Mouse (Mus musculus): ENCODE results near the gene Zscan25. TPM values are rescaled to one million over a fixed set of nuclear protein-coding genes. Genes with fewer than 3 reads are reported as not detected.
"Not testable (repeated sequence)": the region's sequence is repeated elsewhere in the genome, so short reads cannot be mapped to it uniquely, and the experiment has no call there.

The Zscan25 gene
- polyA plus RNA-seq, 1 experiment from 2014 or later: 0.61 TPM

- no peak for ATAC-seq (ENCODE audit: insufficient number of reproducible peaks, low FRiP score, low TSS enrichment, low read depth)
- Histone ChIP-seq H3K27ac (replicated peaks) (no peak overlapping the region), H3K4me2 (replicated peaks) (no peak overlapping the region), H3K9ac (no peak overlapping the region), H3K36me3 (no peaks in the 10 kb centered on the region), H3K27me3 (no peaks in the 10 kb centered on the region), H3K4me1 (no peaks in the 10 kb centered on the region), H3K4me3 (replicated peaks) (no peak overlapping the region), H3K9me3 (replicated peaks) (no peaks in the 10 kb centered on the region)
Measured at GRCm38 (mm10) chr5:145300469-145300868, 20.2 kb downstream of the Zscan25 start.

GRCm38 (mm10) chr5:145301796-145302195 lies 21.5 kb downstream of the Zscan25 start:
- not testable (repeated sequence) for H3K9ac ChIP-seq; H3K4me2 ChIP-seq (replicated peaks); H3K4me3 ChIP-seq (replicated peaks); H3K4me1 ChIP-seq; H3K27ac ChIP-seq (replicated peaks); ATAC-seq (ENCODE audit: insufficient number of reproducible peaks, low FRiP score, low TSS enrichment, low read depth); H3K27me3 ChIP-seq; H3K9me3 ChIP-seq (replicated peaks); H3K36me3 ChIP-seq
- WGBS: 73% methylated on average over 4 of the region's 4 CpGs

GRCm38 (mm10) chr5:145302424-145302823 lies 22.1 kb downstream of the Zscan25 start:
- Histone ChIP-seq H3K27ac (replicated peaks) (no peak overlapping the region), H3K9me3 (replicated peaks) (no peaks in the 10 kb centered on the region), H3K27me3 (no peaks in the 10 kb centered on the region), H3K9ac (no peak overlapping the region), H3K4me1 (no peaks in the 10 kb centered on the region), H3K4me2 (replicated peaks) (no peak overlapping the region), H3K4me3 (replicated peaks) (no peak overlapping the region), H3K36me3 (no peaks in the 10 kb centered on the region)
- WGBS: 77% methylated on average over 1 of the region's 1 CpGs
- ATAC-seq (ENCODE audit: insufficient number of reproducible peaks, low FRiP score, low TSS enrichment, low read depth): no peak

GRCm38 (mm10) chr5:145306953-145307352 lies 26.7 kb downstream of the Zscan25 start:
- not testable (repeated sequence) for H3K27me3 ChIP-seq; H3K36me3 ChIP-seq; H3K27ac ChIP-seq (replicated peaks); ATAC-seq (ENCODE audit: insufficient number of reproducible peaks, low FRiP score, low TSS enrichment, low read depth); H3K4me3 ChIP-seq (replicated peaks); H3K9me3 ChIP-seq (replicated peaks); H3K9ac ChIP-seq; H3K4me1 ChIP-seq; H3K4me2 ChIP-seq (replicated peaks)
- 88% methylated on average over 4 of the region's 4 CpGs for WGBS

GRCm38 (mm10) chr5:145307811-145308210 lies 27.5 kb downstream of the Zscan25 start:
- H3K27me3 ChIP-seq; ATAC-seq (ENCODE audit: insufficient number of reproducible peaks, low FRiP score, low TSS enrichment, low read depth); H3K9ac ChIP-seq; H3K27ac ChIP-seq (replicated peaks); H3K9me3 ChIP-seq (replicated peaks); H3K4me3 ChIP-seq (replicated peaks); H3K36me3 ChIP-seq; H3K4me2 ChIP-seq (replicated peaks); H3K4me1 ChIP-seq: not testable (repeated sequence)
- 88% methylated on average over 3 of the region's 3 CpGs for WGBS

- Histone ChIP-seq H3K4me2 (replicated peaks) (no peak overlapping the region), H3K36me3 (no peaks in the 10 kb centered on the region), H3K27me3 (no peaks in the 10 kb centered on the region), H3K4me3 (replicated peaks) (no peak overlapping the region), H3K27ac (replicated peaks) (no peak overlapping the region), H3K4me1 (no peaks in the 10 kb centered on the region), H3K9me3 (replicated peaks) (peaks cover 4% of the 10 kb centered on the region; the same call in 1 of the 2 replicates), H3K9ac (no peak overlapping the region)
- ATAC-seq (ENCODE audit: insufficient number of reproducible peaks, low FRiP score, low TSS enrichment, low read depth): no peak
Measured at GRCm38 (mm10) chr5:145313845-145314244, 33.5 kb downstream of the Zscan25 start.

- H3K9ac ChIP-seq: no peak overlapping the region
- no peaks in the 10 kb centered on the region for H3K27me3 ChIP-seq
- no peak overlapping the region for H3K27ac ChIP-seq (replicated peaks)
- no peak for ATAC-seq (ENCODE audit: insufficient number of reproducible peaks, low FRiP score, low TSS enrichment, low read depth)
- H3K9me3 ChIP-seq (replicated peaks): peaks cover 4% of the 10 kb centered on the region; the same call in 1 of the 2 replicates
- 76% methylated on average over 1 of the region's 1 CpGs for WGBS
- H3K36me3 ChIP-seq: no peaks in the 10 kb centered on the region
- H3K4me1 ChIP-seq: no peaks in the 10 kb centered on the region
- no peak overlapping the region for H3K4me3 ChIP-seq (replicated peaks)
- no peak overlapping the region for H3K4me2 ChIP-seq (replicated peaks)
Measured at GRCm38 (mm10) chr5:145317141-145317540, 36.8 kb downstream of the Zscan25 start.

GRCm38 (mm10) chr5:145338756-145339155 lies 58.5 kb downstream of the Zscan25 start:
- H3K36me3 ChIP-seq; H3K4me3 ChIP-seq (replicated peaks); H3K4me1 ChIP-seq; ATAC-seq (ENCODE audit: insufficient number of reproducible peaks, low FRiP score, low TSS enrichment, low read depth); H3K9me3 ChIP-seq (replicated peaks); H3K4me2 ChIP-seq (replicated peaks); H3K27me3 ChIP-seq; H3K27ac ChIP-seq (replicated peaks); H3K9ac ChIP-seq: not testable (repeated sequence)

Other genes with a start within 250 kb of the Zscan25 start
- not detected in 2 replicates for gene Gm4871, start 247.7 kb upstream of the Zscan25 start, polyA plus RNA-seq (2015; fragmentation: Nextera tagmentation; extraction: Ambion mirVana)
- gene 1700018F24Rik, start 237.5 kb upstream of the Zscan25 start, polyA plus RNA-seq (2015; fragmentation: Nextera tagmentation; extraction: Ambion mirVana): 0.14 and 0.15 TPM in 2 replicates
- 143 and 147 TPM in 2 replicates for gene Arpc1a, start 196.7 kb upstream of the Zscan25 start, polyA plus RNA-seq (2015; fragmentation: Nextera tagmentation; extraction: Ambion mirVana)
- gene Kpna7, start 196.5 kb upstream of the Zscan25 start, polyA plus RNA-seq (2015; fragmentation: Nextera tagmentation; extraction: Ambion mirVana): not detected in 2 replicates
- gene Arpc1b, start 166.3 kb upstream of the Zscan25 start, polyA plus RNA-seq (2015; fragmentation: Nextera tagmentation; extraction: Ambion mirVana): 310 and 324 TPM in 2 replicates
- gene Pdap1, start 140.3 kb upstream of the Zscan25 start, polyA plus RNA-seq (2015; fragmentation: Nextera tagmentation; extraction: Ambion mirVana): 93.7 and 108 TPM in 2 replicates
- 178 and 183 TPM in 2 replicates for gene Bud31, start 140.1 kb upstream of the Zscan25 start, polyA plus RNA-seq (2015; fragmentation: Nextera tagmentation; extraction: Ambion mirVana)
- gene Ptcd1, start 113.4 kb upstream of the Zscan25 start, polyA plus RNA-seq (2015; fragmentation: Nextera tagmentation; extraction: Ambion mirVana): 16.9 and 18.0 TPM in 2 replicates
- gene Cpsf4, start 113.3 kb upstream of the Zscan25 start, polyA plus RNA-seq (2015; fragmentation: Nextera tagmentation; extraction: Ambion mirVana): 46.3 and 47.6 TPM in 2 replicates
- 616 and 640 TPM in 2 replicates for gene Atp5j2, start 88.4 kb upstream of the Zscan25 start, polyA plus RNA-seq (2015; fragmentation: Nextera tagmentation; extraction: Ambion mirVana)
- 11.8 and 12.5 TPM in 2 replicates for gene Zkscan14, start 78.6 kb upstream of the Zscan25 start, polyA plus RNA-seq (2015; fragmentation: Nextera tagmentation; extraction: Ambion mirVana)
- 13.6 and 13.7 TPM in 2 replicates for gene Zkscan5, start 75.9 kb upstream of the Zscan25 start, polyA plus RNA-seq (2015; fragmentation: Nextera tagmentation; extraction: Ambion mirVana)
- 33.4 and 37.1 TPM in 2 replicates for gene Zfp655, start 48.8 kb upstream of the Zscan25 start, polyA plus RNA-seq (2015; fragmentation: Nextera tagmentation; extraction: Ambion mirVana)
- not detected in 2 replicates for gene Cyp3a57, start 64.8 kb downstream of the Zscan25 start, polyA plus RNA-seq (2015; fragmentation: Nextera tagmentation; extraction: Ambion mirVana)
- gene Cyp3a16, start 189.2 kb downstream of the Zscan25 start, polyA plus RNA-seq (2015; fragmentation: Nextera tagmentation; extraction: Ambion mirVana): not detected in 2 replicates